Mouse (Mus musculus) c-Kit-positive CD71-positive TER-119-positive erythroid progenitor cells, embryonic 14.5 days (primary cell): ENCODE measurements around the gene Tut4.

Source experiments
- DNase-seq: peaks from one replicate; pipeline ENCODE4 v3.0.0-alpha.2; 2013; ENCODE audit warnings: low spot score

Gene Tut4

DNA sequence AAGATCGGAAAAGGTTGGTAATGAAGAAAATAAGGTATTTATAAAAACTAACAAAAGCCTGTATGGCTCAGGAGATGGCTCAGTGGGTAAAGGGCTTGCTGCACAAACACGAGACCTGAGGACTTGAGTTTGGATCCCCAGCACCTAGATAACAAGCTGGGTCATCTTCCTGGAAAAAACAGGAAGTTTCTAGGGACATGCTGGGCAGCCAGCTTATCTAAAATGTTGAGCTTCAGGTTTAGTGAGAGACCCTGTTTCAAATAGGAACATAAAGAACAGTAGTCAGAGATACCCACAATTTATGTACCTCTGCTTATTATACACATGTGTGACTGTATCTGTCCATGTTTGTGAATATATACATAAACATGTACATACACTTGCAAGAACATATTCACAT, 43.8 kb downstream of the Tut4 start:
- DNase-seq = no peak

DNA sequence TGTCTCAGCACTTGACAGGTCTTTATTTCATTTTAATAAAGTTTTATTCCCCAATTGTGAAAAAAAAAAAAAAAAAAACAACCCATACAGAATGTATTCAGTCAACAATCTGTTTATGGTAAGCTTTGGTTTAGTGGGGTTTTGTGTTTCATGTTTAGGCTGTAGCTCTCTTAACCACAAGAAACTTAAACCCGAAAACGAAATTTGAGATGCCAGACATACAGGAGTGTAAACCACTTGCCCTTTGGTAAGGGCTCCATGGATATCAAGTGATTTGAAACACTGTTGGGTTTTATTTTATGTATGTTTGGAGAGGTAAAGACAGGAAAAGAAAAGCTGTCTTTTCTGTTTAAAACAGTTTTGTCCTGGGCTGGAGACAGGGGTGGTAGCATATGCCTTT, 80.5 kb downstream of the Tut4 start:
- no peak for DNase-seq

GRCm38 (mm10) chr4:108565026-108565425, 105.8 kb downstream of the Tut4 start:
- no peak for DNase-seq

DNA sequence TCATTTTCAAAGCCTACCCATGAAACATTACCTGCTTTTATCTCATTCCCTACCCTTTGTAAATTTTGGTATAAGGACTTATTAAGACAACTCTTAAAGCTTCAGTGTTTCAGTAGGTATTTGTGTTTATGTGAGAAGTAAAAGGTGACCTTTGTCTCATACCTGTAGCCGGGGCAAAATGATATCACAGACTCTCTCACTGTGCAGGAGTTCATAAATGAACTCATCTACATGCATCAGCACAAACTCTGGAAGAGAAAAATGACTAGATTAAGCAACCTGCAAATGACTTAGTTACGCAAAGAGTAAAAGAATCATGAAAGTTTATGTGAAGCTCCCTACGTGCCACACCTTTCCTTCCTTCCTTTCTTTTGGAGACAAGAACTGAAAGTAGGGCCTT, 113.4 kb downstream of the Tut4 start:
- DNase-seq = no peak

DNA sequence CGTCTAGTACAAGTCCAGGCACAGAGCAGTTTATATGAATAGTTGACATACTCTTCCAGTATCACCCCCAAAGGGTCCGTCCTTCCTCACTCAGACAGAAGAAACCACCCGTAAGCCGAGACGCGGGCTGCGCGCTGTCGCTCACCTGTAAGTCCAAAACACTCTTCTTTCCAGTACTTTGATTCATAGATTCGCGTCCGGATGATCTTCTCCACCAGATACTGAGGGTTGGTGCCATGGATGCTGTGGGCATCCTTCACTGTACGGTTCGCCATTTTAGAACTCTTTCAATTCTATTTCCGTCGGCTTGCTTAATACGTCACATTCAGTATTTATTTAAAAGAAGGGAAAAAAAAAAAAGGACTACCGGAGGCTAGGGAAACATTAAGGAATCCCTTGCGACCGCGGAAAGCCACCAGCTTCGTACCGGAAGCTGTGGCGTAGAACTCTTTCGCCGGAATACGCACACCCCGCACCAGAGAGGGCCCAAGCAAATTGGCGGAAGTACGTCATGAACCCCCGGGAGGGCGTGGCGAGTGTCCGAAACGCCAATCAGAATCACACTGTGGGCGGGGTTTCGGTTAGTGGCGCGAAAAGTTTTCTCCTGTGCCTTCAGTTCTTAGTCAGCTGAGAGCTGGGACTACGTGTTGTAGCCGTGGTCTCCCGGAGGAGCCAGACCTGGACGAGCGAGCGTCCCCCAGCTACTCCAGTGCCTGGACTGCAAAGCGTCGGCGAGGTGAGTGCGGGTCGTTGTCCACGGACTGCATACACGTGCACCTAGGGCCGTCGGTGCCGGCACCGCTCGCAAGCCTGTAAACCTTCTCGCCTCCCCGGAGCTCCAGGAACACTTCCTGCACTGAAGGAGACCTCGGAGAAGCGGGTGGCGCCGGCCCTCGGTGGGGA, 119.9 kb downstream of the Tut4 start, which contains the start of the genes Prpf38a and Orc1:
Gene Prpf38a (minus strand): TSS at position 497 of the 903 bp plus-strand sequence.
Gene Orc1 (plus strand): TSS at position 584 of the 903 bp plus-strand sequence.
- peak; percentile 100 for DNase-seq

DNA sequence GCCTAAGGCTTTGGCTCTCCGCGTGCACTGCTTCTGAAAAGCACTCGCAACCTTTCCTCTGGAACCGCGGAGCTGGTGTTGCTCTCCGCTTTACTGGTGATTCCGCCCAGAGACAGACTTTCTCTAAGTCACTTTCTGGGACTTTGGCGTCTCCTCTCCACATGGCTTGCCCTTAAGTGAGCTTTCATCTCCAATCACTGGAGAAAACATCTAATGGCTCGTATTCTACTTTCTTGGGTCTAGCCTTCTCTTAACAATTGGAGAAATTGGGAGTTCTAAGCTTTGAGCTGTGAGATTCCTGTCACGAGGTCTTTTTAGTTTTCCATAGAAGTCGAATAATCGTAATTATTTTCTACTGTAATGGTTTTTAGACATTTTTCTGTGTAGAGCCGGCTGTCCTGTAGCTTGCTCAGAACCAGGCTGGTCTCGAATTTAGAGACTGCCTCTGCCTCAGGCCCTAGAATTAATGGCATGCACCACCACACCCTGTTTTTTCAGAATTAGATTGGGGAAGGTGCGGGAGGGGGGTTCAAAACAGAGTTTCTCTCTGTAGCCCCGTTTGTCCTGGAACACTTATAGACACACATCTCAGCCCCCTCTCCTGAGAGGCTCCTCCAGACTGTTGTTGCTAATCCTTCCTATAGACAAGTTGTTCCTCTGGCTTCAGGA, 120.7 kb downstream of the Tut4 start:
- peak; percentile 38 for DNase-seq

DNA sequence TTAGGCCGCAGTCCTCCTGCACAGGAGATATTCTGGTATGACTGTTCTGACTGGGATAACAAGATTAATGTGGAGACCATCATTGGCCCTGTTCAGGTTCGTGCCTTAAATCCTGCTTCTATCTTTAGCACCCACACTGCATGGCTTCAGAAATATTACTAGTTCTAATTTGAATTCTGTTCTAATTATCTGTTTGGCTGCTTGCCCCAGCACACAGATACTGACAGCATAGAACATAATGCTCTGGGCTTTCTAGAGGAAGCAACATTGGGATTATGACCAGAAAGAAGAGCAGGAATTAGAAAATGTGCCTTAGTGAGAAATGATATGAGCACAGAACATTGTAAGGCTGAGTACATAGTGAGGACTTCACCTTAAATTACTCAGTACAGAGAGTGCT, 134.2 kb downstream of the Tut4 start:
- DNase-seq = no peak

DNA sequence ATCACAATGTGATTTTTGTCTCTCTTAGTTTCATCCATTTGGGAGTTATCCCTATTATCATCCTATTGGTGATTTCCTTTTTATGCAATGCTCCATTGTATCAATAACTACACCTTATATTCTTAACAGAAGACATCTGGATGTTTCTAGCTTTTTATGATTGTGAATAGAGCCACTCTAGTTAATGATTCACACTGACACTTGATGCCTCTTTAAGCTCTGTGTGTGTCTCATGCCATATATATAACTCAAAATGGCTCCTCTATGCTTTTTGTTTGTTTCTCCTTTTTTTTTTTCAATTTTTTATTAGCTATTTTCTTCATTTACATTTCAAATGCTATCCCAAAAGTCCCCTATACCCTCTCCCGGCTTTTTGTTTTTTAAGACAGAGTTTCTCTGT, 136.6 kb downstream of the Tut4 start:
- no peak for DNase-seq

DNA sequence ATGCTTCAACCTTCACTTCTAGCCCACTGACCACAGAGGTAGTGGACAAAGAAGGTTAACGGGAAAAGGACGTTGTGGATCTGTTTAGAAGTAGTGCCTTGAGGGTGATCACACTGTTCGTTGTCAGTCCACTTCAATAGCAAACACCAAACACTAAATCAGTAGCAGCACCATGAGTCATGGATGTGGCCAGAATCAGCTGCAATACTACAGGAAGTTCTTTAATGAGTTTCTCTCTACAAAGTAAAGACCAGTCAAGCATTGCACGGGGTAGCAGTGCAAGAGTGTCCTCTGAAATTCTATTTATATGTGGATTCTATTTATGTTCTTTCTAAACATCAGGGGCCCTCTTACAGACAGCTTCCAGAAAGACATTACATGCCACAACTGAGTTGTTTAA, 139.1 kb downstream of the Tut4 start:
- DNase-seq = no peak

GRCm38 (mm10) chr4:108601870-108602269, 142.6 kb downstream of the Tut4 start:
- DNase-seq = no peak

DNA sequence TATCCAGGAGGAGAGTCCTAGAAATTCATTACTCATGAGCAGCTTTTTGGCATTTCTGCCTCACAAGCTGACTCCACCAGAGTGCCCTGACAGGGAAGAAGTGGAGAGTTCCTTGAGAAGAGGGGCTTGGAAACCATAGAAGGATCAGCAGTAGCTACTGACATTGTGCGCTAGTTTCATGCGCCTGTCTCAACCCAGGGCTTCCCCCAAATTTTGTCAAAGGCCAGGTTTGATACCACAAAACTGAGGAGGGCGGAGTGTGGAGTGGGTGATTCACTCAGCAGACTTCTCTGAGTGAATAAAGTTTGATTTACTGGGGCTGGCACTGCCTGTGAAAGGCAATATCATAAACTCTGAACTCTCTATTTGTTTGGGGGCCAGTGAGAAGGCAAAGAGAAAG, 149.4 kb downstream of the Tut4 start:
- no peak for DNase-seq
